Mouse (Mus musculus): Measurements from ENCODE around the gene Setx. TPM values are rescaled to one million over a fixed set of nuclear protein-coding genes. Genes with fewer than 3 reads are reported as not detected.
"Not testable (repeated sequence)": the region's sequence is repeated elsewhere in the genome, so short reads cannot be mapped to it uniquely, and the experiment has no call there.

Setx gene
- polyA plus RNA-seq, 1 experiment, result 16.8 TPM

DNA sequence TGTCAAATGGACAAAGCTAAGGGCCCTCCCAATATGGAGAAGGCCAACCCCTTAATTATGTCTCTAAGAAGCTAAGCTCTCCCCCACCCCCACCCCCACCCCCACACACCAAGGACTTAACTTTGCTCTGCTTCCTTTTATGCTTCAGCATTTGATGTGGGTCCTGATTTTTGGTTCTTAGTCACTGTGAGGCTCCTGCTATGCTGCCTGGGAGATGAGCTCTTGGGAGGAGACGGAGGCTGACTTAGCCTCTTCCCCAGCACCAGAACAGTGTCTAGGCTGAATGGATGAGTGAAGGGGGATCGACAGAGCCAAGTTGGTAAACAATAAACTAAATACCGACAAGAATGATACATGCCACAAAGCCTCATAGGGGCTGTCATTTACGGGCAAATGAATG is 27.2 kb upstream of the Setx start:
- 47% methylated on average over 4 of the region's 4 CpGs for WGBS
- no peak for TF ChIP-seq POLR2A (IDR thresholded peaks at IDR 0.05; ENCODE audit: borderline replicate concordance, insufficient read depth, low read length)
- no peak for TF ChIP-seq CTCF (IDR thresholded peaks at IDR 0.05; ENCODE audit: borderline replicate concordance, insufficient read depth, low read depth, low read length)
- Histone ChIP-seq H3K4me1 (ENCODE audit: control insufficient read depth, insufficient read depth, low read length) (no peaks in the 10 kb centered on the region), H3K27me3 (ENCODE audit: control insufficient read depth, insufficient read depth, low read length) (no peaks in the 10 kb centered on the region), H3K27ac (ENCODE audit: insufficient read depth, low read length) (no peak overlapping the region), H3K4me3 (replicated peaks; ENCODE audit: insufficient read depth, low read depth, low read length) (no peak overlapping the region)
- no peak for DNase-seq

DNA sequence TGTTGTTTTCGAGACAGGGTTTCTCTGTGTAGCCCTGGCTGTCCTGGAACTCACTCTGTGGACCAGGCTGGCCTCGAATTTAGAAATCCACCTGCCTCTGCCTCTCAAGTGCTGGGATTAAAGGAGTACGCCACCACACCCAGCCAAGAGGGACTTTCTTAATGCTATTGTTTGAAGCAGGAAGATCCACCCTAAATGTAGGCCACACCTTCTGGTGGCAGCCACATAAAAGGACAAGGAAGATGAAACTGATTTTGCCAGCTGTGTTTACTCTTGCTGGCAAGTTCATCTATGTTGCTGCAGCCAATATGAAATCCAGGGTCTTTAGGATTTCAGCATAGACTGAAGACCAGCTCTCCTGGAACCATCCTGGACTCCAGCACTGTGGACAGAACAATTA is 26.5 kb upstream of the Setx start:
- 75% methylated on average over 3 of the region's 3 CpGs for WGBS
- DNase-seq, result no peak
- TF ChIP-seq CTCF (IDR thresholded peaks at IDR 0.05; ENCODE audit: borderline replicate concordance, insufficient read depth, low read depth, low read length) (no peak), POLR2A (IDR thresholded peaks at IDR 0.05; ENCODE audit: borderline replicate concordance, insufficient read depth, low read length) (no peak)

DNA sequence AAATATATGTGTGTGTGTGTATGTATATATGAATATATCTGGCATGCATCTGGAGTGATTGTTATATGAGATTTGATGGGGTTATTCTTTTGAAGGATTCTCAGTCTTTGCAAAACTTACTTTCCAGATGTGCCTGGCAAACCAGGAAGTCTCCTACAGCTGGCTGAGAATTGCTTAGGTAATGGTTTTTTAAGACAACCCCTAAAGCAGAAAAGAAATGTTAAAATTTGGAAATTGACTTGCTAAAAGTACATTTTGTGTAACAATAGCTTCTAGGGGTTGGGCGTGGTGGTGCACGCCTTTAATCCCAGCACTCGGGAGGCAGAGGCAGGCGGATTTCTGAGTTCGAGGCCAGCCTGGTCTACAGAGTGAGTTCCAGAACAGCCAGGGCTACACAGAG is 26.0 kb upstream of the Setx start:
- 94% methylated on average over 5 of the region's 5 CpGs for WGBS
- H3K4me3 ChIP-seq (replicated peaks; ENCODE audit: insufficient read depth, low read depth, low read length), result not testable (repeated sequence)

More for the DNA sequence above, 26.5 kb upstream of the Setx start:
- Histone ChIP-seq H3K4me1 (ENCODE audit: control insufficient read depth, insufficient read depth, low read length) (no peaks in the 10 kb centered on the region), H3K27me3 (ENCODE audit: control insufficient read depth, insufficient read depth, low read length) (no peaks in the 10 kb centered on the region), H3K27ac (ENCODE audit: insufficient read depth, low read length) (no peak overlapping the region), H3K4me3 (replicated peaks; ENCODE audit: insufficient read depth, low read depth, low read length) (no peak overlapping the region)

DNA sequence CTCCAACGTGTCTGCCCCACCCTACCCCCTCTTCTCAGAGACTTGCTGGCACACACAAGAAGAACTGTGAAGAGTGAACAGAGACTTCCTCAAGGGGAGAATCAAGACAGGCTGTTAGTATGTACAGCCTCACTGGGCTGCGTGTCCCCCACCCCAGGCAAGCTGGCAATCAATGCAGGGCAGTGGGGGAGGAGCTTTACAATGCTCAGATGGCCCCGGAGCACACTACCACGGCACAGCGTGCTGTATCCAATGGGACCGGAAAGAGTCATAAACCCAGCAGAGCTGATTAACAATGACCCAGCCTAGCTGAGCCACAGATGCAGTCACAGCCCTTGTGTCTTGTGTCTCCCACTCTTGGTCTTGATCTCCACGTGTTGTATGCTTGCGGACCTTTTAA is 25.2 kb upstream of the Setx start:
- WGBS, result 61% methylated on average over 8 of the region's 8 CpGs
- H3K4me3 ChIP-seq (replicated peaks; ENCODE audit: insufficient read depth, low read depth, low read length), result no peak overlapping the region
- H3K27me3 ChIP-seq (ENCODE audit: control insufficient read depth, insufficient read depth, low read length), result no peaks in the 10 kb centered on the region
- H3K27ac ChIP-seq (ENCODE audit: insufficient read depth, low read length), result no peak overlapping the region
- H3K4me1 ChIP-seq (ENCODE audit: control insufficient read depth, insufficient read depth, low read length), result no peaks in the 10 kb centered on the region
- no peak for TF ChIP-seq CTCF (IDR thresholded peaks at IDR 0.05; ENCODE audit: borderline replicate concordance, insufficient read depth, low read depth, low read length)
- TF ChIP-seq POLR2A (IDR thresholded peaks at IDR 0.05; ENCODE audit: borderline replicate concordance, insufficient read depth, low read length), result no peak
- DNase-seq, result no peak

More for the DNA sequence above, 26.0 kb upstream of the Setx start:
- not testable (repeated sequence) for DNase-seq; H3K27ac ChIP-seq (ENCODE audit: insufficient read depth, low read length); H3K4me1 ChIP-seq (ENCODE audit: control insufficient read depth, insufficient read depth, low read length); H3K27me3 ChIP-seq (ENCODE audit: control insufficient read depth, insufficient read depth, low read length)

DNA sequence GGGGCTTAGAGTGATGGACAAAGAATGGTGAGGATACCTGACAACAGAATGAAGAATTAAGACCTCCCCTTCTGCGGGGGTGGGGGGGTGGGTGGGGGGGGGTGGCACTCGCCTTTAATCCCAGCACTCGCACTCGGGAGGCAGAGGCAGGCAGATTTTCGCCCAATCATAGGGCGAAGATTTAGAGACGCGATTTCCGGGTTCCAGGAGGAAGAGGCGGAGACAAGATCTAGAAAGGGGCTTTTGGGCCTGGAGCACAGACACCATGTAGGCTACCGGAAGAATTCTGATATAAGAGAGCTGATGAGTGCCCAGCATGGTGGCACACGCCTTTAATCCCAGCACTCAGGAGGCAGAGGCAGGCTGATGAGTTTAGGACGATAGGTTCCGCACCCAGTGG is 24.3 kb upstream of the Setx start:
- 91% methylated on average over 14 of the region's 14 CpGs for WGBS
- H3K4me1 ChIP-seq (ENCODE audit: control insufficient read depth, insufficient read depth, low read length), result no peaks in the 10 kb centered on the region
- H3K4me3 ChIP-seq (replicated peaks; ENCODE audit: insufficient read depth, low read depth, low read length), result no peak overlapping the region
- DNase-seq, result no peak
- H3K27ac ChIP-seq (ENCODE audit: insufficient read depth, low read length), result no peak overlapping the region
- TF ChIP-seq POLR2A (IDR thresholded peaks at IDR 0.05; ENCODE audit: borderline replicate concordance, insufficient read depth, low read length) (no peak), CTCF (IDR thresholded peaks at IDR 0.05; ENCODE audit: borderline replicate concordance, insufficient read depth, low read depth, low read length) (no peak)
- no peaks in the 10 kb centered on the region for H3K27me3 ChIP-seq (ENCODE audit: control insufficient read depth, insufficient read depth, low read length)

DNA sequence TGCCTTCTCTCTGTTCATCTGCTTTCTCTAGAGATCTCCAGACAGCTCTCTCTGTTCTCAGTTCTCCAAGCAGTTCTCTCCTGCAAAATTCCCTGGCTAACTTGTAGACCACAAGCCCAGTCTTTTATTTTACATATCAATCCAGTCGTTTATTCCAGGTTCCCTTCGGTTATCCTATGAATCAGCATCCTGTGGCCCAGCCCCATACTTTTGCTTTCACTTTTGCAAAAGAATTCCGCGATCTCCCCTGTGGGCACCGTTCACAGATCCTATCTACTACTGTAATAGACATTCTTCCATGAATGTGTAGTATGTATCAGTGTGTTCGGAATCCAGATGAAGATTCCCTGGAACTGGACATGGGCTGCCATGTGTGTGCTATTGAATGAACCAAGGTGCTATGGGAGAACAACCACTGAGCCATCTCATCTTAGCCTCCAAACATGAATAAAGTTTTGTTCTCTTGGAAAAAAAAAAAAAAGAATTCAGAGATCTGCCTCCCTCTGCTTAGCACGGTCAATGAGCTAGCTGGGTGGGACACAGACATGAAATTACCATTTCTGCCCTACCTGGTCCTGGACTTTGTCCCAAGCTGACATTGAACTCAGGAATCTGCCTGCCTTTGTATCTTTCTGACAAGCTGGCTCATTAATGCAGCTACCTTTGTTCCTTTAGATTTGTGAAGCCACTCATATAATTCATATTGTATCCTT is 23.0 kb upstream of the Setx start:
- Histone ChIP-seq H3K27ac (ENCODE audit: insufficient read depth, low read length) (no peak overlapping the region), H3K27me3 (ENCODE audit: control insufficient read depth, insufficient read depth, low read length) (no peaks in the 10 kb centered on the region), H3K4me1 (ENCODE audit: control insufficient read depth, insufficient read depth, low read length) (no peaks in the 10 kb centered on the region), H3K4me3 (replicated peaks; ENCODE audit: insufficient read depth, low read depth, low read length) (no peak overlapping the region)
- no peak for TF ChIP-seq CTCF (IDR thresholded peaks at IDR 0.05; ENCODE audit: borderline replicate concordance, insufficient read depth, low read depth, low read length)
- no peak for TF ChIP-seq POLR2A (IDR thresholded peaks at IDR 0.05; ENCODE audit: borderline replicate concordance, insufficient read depth, low read length)
- WGBS, result 74% methylated on average over 7 of the region's 7 CpGs
- DNase-seq, result no peak

DNA sequence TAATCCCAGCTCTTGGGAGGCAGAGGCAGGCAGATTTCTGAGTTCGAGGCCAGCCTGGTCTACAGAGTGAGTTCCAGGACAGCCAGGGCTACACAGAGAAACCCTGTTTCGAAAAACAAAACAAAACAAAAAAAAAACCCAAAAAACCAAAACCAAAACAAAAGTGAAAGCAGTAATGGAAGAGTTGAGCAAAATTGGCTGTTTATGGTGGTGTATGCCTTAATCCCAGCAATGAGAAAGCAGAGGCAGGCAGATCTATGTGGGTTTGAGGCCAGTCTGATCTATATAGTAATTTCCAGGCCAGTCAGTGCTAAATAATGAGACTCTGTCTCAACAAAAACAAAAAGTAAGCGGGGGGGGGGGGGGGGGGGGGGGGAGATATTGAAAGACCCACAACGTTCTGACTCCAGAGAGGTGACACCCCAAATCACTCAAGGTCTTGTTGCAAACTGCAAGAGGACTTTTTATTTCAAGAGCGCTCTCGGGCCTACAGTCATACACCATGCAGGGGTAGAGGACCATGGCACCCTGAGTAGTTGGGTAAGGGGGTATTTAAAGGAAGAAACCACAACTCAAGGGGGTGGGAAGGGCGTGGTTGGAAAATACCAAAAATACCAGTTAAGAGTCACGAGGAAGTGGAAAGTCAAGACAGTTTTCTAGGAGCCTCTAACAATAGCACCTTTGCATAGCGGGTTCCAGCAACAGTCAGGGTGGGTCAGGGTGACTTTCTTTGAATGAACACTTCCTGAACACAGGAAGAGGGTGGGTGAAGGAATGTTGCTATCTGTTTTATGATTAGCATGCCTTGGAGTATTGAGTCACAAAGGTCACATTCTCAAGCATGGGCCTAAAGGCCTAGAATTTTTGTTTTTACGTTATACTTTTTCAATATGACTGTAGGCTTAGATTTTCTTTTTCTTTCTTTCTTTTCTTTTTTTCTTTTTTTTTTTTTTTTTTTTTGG is 21.3 kb upstream of the Setx start:
- H3K27me3 ChIP-seq (ENCODE audit: control insufficient read depth, insufficient read depth, low read length); H3K4me1 ChIP-seq (ENCODE audit: control insufficient read depth, insufficient read depth, low read length); H3K27ac ChIP-seq (ENCODE audit: insufficient read depth, low read length); DNase-seq; H3K4me3 ChIP-seq (replicated peaks; ENCODE audit: insufficient read depth, low read depth, low read length): not testable (repeated sequence)
- 82% methylated on average over 10 of the region's 10 CpGs for WGBS

DNA sequence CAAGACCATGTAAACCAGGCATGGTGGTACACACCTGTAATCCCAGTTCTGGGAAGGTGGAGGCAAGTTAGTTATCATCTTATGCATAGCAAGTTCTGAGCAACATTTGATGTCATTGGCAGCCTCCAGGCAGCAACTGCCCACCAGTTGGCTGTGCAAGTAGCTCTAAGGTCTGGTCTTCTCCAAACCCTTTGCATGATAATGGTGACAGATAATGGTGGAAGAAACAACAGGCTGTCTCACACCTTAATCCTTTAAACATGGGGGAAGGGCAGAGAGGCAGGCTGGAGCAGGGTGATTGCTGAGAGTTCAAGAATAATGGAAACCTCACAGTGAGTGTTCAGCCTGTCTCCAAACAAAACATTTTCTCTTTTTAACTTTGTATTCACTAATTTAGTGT is 3.0 kb upstream of the Setx start:
- Histone ChIP-seq H3K27ac (ENCODE audit: insufficient read depth, low read length) (no peak overlapping the region), H3K27me3 (ENCODE audit: control insufficient read depth, insufficient read depth, low read length) (no peaks in the 10 kb centered on the region), H3K4me1 (ENCODE audit: control insufficient read depth, insufficient read depth, low read length) (no peaks in the 10 kb centered on the region; the same call in 1 of the 2 replicates), H3K4me3 (replicated peaks; ENCODE audit: insufficient read depth, low read depth, low read length) (no peak overlapping the region)
- no peak for TF ChIP-seq POLR2A (IDR thresholded peaks at IDR 0.05; ENCODE audit: borderline replicate concordance, insufficient read depth, low read length)
- TF ChIP-seq CTCF (IDR thresholded peaks at IDR 0.05; ENCODE audit: borderline replicate concordance, insufficient read depth, low read depth, low read length), result no peak
- no peak for DNase-seq

Data from cerebellum, adult 2 months (tissue).